Mouse (Mus musculus): Measurements from ENCODE around the gene Olfr1382.
"Not testable (repeated sequence)": the region's sequence is repeated elsewhere in the genome, so short reads cannot be mapped to it uniquely, and the experiment has no call there.

Gene Olfr1382

GRCm38 (mm10) chr11:49527947-49528346, at the start of gene Olfr1382:
Olfr1382 (plus strand) TSS chr11:49528247.
- no peak for DNase-seq (ENCODE audit: low spot score in 2 of 2)

- no peak for DNase-seq (ENCODE audit: low spot score in 2 of 2)
Observed at GRCm38 (mm10) chr11:49485973-49486372, 42.1 kb upstream of the Olfr1382 start.

DNA sequence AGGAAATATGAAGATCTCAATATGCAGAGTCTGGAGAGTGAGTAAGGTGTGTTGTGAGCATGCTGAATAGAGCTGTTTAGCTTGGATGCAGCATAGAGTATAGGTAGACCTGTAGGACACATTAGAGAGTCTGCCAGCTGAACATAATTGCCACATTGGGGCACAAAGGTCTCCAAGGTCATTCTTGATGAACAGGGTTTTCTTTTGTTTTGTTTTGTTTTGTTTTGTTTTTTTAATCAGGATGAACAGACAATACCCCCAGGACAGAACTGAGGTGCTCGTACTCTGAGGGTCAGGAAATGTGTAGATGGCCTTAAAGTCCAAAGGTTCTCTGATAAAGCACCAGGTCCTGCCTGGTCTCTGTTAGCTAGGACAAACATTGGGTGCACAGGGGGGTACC, 39.3 kb upstream of the Olfr1382 start, which contains the start of gene Olfr1385:
TSS of gene Olfr1385 (plus strand) at position 301 of the 400 bp plus-strand sequence.
- not testable (repeated sequence) for DNase-seq (ENCODE audit: low spot score in 2 of 2)

- no peak for DNase-seq (ENCODE audit: low spot score in 2 of 2)
Observed at GRCm38 (mm10) chr11:49518086-49518485, 10.0 kb upstream of the Olfr1382 start.

GRCm38 (mm10) chr11:49519348-49519747, 8.7 kb upstream of the Olfr1382 start, which contains the start of gene Olfr1383:
Olfr1383 (plus strand) TSS chr11:49519648.
- DNase-seq (ENCODE audit: low spot score in 2 of 2), result no peak

GRCm38 (mm10) chr11:49532761-49533160, 4.7 kb downstream of the Olfr1382 start:
- DNase-seq (ENCODE audit: low spot score in 2 of 2), result no peak

- not testable (repeated sequence) for DNase-seq (ENCODE audit: low spot score in 2 of 2)
Observed at GRCm38 (mm10) chr11:49536631-49537030, 8.6 kb downstream of the Olfr1382 start.

- not testable (repeated sequence) for DNase-seq (ENCODE audit: low spot score in 2 of 2)
Observed at GRCm38 (mm10) chr11:49543149-49543548, 15.1 kb downstream of the Olfr1382 start, which contains the start of gene Olfr1381. Olfr1381 (plus strand) TSS chr11:49543449.

GRCm38 (mm10) chr11:49554033-49554432, 26.0 kb downstream of the Olfr1382 start:
- DNase-seq (ENCODE audit: low spot score in 2 of 2), result not testable (repeated sequence)

GRCm38 (mm10) chr11:49556578-49556977, 28.5 kb downstream of the Olfr1382 start, which contains the start of gene Olfr1380:
Olfr1380 (plus strand) TSS chr11:49556878.
- DNase-seq (ENCODE audit: low spot score in 2 of 2), result not testable (repeated sequence)

GRCm38 (mm10) chr11:49575054-49575453, 47.0 kb downstream of the Olfr1382 start:
- not testable (repeated sequence) for DNase-seq (ENCODE audit: low spot score in 2 of 2)

DNA sequence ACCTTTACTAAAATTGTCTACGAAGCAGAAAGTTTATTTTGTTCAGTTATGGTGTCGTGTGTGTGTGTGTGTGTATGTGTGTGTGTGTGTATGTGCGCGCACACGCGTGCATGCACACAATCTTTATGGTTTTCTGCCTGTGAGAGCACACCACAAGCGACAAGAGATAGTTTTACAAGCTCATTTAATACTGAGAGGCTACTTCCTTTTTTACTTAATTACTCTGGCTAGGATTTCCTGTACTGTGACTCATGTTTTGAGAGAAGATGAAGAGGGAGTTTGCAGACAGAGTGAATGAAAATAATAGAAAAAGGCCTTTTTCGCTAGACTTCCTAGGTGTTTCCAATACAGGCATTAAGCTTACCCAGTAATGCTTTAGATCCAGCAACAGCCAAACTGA, 52.4 kb downstream of the Olfr1382 start:
- not testable (repeated sequence) for DNase-seq (ENCODE audit: low spot score in 2 of 2)
